Mouse (Mus musculus): ENCODE measurements around the gene Cuta.

Cuta gene

GRCm38 (mm10) chr17:26956895-26957294 lies 17.5 kb upstream of the Cuta start:
- in situ Hi-C loops (cut with MboI; ENCODE audit: low sequenced_read_pairs): no loop called here

- in situ Hi-C loops (cut with MboI; ENCODE audit: low sequenced_read_pairs): no loop called here
These were observed 16.9 kb upstream of the Cuta start for GRCm38 (mm10) chr17:26956309-26956708.

GRCm38 (mm10) chr17:26953726-26954125 lies 14.4 kb upstream of the Cuta start:
- in situ Hi-C loops (cut with MboI; ENCODE audit: low sequenced_read_pairs): no loop called here

GRCm38 (mm10) chr17:26953201-26953600 lies 13.8 kb upstream of the Cuta start:
- in situ Hi-C loops (cut with MboI; ENCODE audit: low sequenced_read_pairs): no loop called here

GRCm38 (mm10) chr17:26951952-26952877 lies 12.8 kb upstream of the Cuta start:
- in situ Hi-C loops (cut with MboI; ENCODE audit: low sequenced_read_pairs): no loop called here

- in situ Hi-C loops (cut with MboI; ENCODE audit: low sequenced_read_pairs): no loop called here
These were observed 12.0 kb upstream of the Cuta start for GRCm38 (mm10) chr17:26951406-26951805.

- in situ Hi-C loops (cut with MboI; ENCODE audit: low sequenced_read_pairs): no loop called here
These were observed 11.4 kb upstream of the Cuta start for GRCm38 (mm10) chr17:26950560-26951288.

- in situ Hi-C loops (cut with MboI; ENCODE audit: low sequenced_read_pairs): no loop called here
These were observed 10.5 kb upstream of the Cuta start for GRCm38 (mm10) chr17:26949866-26950265.

GRCm38 (mm10) chr17:26949051-26949577 lies 9.7 kb upstream of the Cuta start:
- in situ Hi-C loops (cut with MboI; ENCODE audit: low sequenced_read_pairs): no loop called here

- in situ Hi-C loops (cut with MboI; ENCODE audit: low sequenced_read_pairs): no loop called here
These were observed 9.1 kb upstream of the Cuta start for GRCm38 (mm10) chr17:26948316-26949050.

GRCm38 (mm10) chr17:26947231-26948100 lies 8.1 kb upstream of the Cuta start:
- in situ Hi-C loops (cut with MboI; ENCODE audit: low sequenced_read_pairs): no loop called here

- in situ Hi-C loops (cut with MboI; ENCODE audit: low sequenced_read_pairs): no loop called here
These were observed 7.2 kb upstream of the Cuta start for GRCm38 (mm10) chr17:26946567-26946966.

- in situ Hi-C loops (cut with MboI; ENCODE audit: low sequenced_read_pairs): no loop called here
These were observed 6.6 kb upstream of the Cuta start for GRCm38 (mm10) chr17:26945824-26946495.

GRCm38 (mm10) chr17:26941841-26942570 lies 2.6 kb upstream of the Cuta start:
- in situ Hi-C loops (cut with MboI; ENCODE audit: low sequenced_read_pairs): no loop called here

GRCm38 (mm10) chr17:26941031-26941789 lies 1.8 kb upstream of the Cuta start, which contains the start of gene Syngap1:
Gene Syngap1 (plus strand): TSS chr17:26941253.
- in situ Hi-C loops (cut with MboI; ENCODE audit: low sequenced_read_pairs): no loop called here

- in situ Hi-C loops (cut with MboI; ENCODE audit: low sequenced_read_pairs): no loop called here
These were observed 568 bp upstream of the Cuta start for GRCm38 (mm10) chr17:26939973-26940300.

- in situ Hi-C loops (cut with MboI; ENCODE audit: low sequenced_read_pairs): no loop called here
These were observed 638 bp downstream of the Cuta start for GRCm38 (mm10) chr17:26938731-26939130.

Data from CH12F3 (cell line).